Mouse (Mus musculus) retina, embryonic 14.5 days (tissue): ENCODE results near the gene Rpp38.

ENCODE experiments used
- DNase-seq: peaks from one replicate; pipeline ENCODE4 v3.0.0-alpha.2; 2015; ENCODE audit warnings: low spot score

The Rpp38 gene

GRCm38 (mm10) chr2:3285709-3286108 lies 46.7 kb downstream of the Rpp38 start:
- DNase-seq = no peak

GRCm38 (mm10) chr2:3285181-3285530 lies 47.3 kb downstream of the Rpp38 start:
- no peak for DNase-seq

DNA sequence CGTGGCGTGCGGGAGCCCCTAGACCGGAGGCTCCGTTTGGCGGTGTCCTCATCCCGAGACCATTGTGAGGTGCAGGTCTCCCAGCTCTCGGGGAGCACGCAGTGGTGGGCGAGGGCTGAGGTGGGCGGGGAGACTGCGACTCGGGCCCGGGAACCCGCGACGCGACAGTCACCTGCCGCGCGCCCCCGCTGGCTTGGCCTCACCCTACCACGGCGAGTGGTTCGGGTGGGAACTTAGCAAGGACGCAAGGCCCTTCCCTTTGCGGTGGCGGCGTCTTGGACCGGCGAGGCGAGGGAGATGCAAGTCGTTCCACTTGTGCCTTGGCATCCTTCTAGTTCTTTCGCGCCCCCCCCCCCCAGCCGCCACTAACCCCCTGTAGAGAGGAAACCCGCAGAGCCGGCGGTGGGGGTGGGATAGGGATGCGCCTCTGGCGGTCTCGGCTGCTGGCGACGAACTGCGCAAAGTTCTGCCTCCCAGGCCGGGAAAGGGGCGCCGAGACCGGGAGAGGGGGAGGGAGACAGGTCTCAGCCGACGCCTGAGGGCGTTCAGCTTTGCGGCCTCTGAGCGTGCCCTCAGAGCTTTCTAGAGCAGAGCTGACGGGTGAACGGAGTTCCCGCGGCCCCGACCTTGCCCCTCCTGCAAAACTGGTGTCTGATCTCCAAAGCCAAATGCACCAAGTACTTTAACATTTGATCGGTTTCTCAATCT lies 47.8 kb downstream of the Rpp38 start:
- peak; percentile 68 for DNase-seq

GRCm38 (mm10) chr2:3283602-3284472 lies 48.6 kb downstream of the Rpp38 start, which contains the start of gene Nmt2:
Nmt2 (plus strand) TSS chr2:3284212.
- peak; percentile 100 for DNase-seq

GRCm38 (mm10) chr2:3282866-3283601 lies 49.4 kb downstream of the Rpp38 start:
- DNase-seq = no peak

DNA sequence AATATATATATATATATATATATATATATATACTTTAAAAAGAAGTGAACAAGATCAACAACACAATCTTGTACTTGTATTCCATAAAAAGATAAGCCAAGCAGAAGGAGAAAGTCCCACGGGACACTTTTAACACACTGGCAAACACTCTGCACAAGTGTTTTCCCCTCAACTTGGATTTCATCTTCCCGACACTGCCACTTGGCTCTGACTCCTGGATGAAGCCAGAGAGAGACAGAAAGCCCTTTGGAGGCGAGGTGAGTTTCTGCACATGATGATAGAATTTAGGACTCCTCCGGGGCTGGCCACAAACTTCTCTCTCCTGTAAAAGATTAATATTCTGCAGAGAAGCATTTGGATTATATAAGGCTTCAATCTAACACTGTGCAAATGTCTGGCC lies 51.1 kb downstream of the Rpp38 start:
- no peak for DNase-seq
